Mouse (Mus musculus) C2C12 (cell line): ENCODE measurements around the gene Glis3.

Experiments
- CTCF ChIP-seq: IDR thresholded peaks from one replicate; pipeline ENCODE4 v1.5.1; 2011; ENCODE audit not compliant: control insufficient read depth, insufficient read depth, insufficient read length
- USF1 ChIP-seq: IDR thresholded peaks from one replicate; pipeline ENCODE4 v1.6.1; 2011; ENCODE audit warnings: low read depth, mild to moderate bottlenecking, control low read depth, moderate library complexity

DNA sequence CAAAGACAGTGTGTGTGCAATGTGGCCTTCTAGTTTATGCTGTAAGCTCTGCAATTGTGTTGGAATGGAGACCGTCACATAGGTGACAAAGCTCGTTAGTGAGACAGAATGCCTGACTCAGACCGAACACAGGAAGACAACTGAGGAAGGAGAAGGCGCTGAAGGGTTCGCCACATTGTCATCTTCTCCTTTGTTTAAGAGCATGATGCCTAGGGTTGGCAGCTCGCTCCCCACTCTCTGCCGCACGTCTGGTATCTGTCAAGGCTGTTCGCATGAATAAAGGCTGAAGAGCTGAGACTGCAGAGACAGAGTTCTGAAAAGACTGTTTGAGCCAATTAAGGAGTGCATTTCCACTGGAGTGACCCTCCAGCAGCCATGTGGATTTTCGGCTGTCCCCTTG is 452.4 kb downstream of the Glis3 start:
- no peak for TF ChIP-seq CTCF
- TF ChIP-seq USF1 = no peak
